Mouse (Mus musculus): ENCODE results near the gene Arl8b.

The Arl8b gene

DNA sequence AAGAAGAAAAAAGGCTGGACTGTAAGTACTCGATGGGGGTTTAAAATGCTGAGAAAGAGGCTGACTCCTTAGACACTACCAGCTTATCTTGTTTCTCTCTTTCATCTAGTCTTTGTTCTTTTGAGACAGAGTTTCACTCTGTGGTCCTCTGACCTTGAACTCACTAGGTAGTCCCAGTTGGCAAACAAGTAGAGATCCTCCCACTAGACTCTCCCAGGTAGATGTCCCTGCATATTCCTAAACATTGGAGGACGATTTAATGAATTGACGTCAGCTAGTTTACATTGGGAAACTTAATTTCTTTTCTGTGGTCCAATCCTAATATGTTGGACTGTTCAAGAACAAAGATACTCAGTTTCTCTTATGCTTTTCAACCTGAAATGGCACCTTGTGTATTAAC lies 2.7 kb downstream of the Arl8b start:
- no peak for DNase-seq

DNA sequence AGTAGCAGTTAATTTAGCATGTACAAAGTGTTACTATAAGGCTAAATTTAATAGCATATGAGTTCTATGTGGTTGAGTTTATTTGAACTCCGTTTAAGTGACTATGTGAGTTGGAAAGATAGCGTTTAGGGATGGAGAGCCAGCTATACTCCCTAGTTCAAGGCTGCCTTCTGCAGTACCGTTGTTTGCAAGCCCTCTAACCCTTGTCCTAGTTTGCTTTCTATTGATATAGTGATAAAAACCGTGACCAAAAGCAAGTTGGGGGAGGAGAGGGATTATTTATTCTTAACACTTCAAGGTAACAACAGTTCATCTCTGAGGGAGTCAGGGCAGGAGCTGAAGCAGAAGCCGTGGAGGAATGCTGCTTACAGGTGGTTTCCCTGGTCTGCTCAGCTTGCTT lies 8.6 kb downstream of the Arl8b start:
- no peak for DNase-seq

GRCm38 (mm10) chr6:108795912-108796311 lies 13.0 kb downstream of the Arl8b start:
- no peak for DNase-seq

DNA sequence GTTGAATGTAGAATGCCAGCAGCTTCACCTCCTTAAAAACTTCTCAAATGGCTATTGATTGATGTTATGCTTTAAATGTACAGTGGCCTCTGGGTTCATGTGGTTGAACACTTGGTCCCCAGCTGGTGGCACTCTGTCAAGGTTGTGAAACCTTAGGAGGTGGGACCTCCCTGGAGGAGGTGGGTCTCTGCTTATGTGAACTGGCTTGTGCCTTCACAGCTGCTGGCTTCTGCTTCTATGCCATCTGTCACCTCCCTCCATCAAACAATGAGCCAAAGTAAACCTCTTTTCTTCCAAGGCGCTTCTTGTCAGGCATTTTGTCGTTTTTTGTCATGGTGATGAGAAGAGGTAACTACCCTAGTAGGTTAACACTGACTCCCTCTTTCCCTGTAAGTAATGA lies 13.8 kb downstream of the Arl8b start:
- no peak for DNase-seq

DNA sequence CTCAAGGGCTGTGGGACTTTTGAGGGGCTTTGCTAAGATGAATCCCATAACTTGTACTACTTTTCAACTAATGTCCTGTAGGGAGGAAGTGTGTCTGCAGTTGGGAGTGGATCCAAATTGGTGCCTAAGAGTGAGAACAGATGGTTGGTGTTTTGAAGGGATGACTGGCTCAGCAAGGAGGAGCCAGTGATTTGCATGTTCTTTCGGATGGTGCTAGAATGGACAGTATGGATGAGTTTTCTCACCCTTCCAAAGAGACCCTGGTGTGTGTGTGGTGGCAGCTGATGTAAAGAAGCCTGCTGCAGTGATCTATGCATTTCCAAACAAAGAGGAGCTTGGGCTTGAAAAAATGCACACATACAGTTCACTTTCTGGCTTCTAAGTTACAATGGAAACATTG lies 22.3 kb downstream of the Arl8b start:
- peak; percentile 37 for DNase-seq

- DNase-seq = no peak
Measured at GRCm38 (mm10) chr6:108805871-108806270, 23.0 kb downstream of the Arl8b start.

- no peak for DNase-seq
Measured at GRCm38 (mm10) chr6:108807446-108807845, 24.5 kb downstream of the Arl8b start.

- DNase-seq = no peak
Measured at GRCm38 (mm10) chr6:108808786-108809185, 25.9 kb downstream of the Arl8b start.

GRCm38 (mm10) chr6:108810237-108810636 lies 27.3 kb downstream of the Arl8b start:
- peak; percentile 46 for DNase-seq

DNA sequence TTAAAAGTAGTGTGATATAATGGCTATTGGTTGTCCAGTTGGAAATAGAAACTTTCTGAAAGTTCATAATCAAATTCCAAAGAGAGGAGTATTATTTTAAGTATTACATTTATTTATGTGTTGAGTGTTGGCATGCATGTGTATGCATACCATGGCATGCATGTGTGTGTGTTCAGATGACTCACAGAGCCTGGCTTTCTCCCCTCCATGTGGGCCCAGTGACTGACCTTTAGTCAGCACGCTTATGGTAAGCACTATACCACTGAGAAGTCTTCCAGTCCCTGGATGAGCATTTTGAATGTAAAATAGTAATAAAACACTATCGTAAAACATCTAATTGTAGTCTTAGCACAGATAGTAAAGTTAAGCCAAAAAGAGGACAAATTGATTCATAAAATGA lies 29.2 kb downstream of the Arl8b start:
- no peak for DNase-seq

DNA sequence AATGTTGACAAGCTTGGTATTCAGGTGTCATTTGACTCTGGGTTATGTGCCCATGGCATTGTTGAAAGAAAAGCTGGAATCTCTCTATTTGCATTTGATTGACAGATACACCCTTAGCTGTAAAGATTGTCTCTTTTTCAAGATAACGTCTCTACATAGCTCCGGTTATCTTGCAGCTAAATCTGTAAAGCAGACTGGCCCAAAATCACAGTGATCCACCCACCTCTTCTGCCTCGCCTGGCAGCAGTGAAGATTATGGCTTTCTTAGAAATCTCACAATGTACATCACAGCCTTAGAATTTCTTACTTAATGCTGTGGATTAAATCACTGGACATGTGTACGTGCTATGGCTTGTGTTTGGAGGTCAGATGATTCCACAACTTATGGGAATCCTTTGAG lies 34.6 kb downstream of the Arl8b start:
- DNase-seq = no peak

GRCm38 (mm10) chr6:108824816-108825545 lies 42.1 kb downstream of the Arl8b start:
- no peak for DNase-seq

- DNase-seq = no peak
Measured at GRCm38 (mm10) chr6:108826070-108826469, 43.2 kb downstream of the Arl8b start.

DNA sequence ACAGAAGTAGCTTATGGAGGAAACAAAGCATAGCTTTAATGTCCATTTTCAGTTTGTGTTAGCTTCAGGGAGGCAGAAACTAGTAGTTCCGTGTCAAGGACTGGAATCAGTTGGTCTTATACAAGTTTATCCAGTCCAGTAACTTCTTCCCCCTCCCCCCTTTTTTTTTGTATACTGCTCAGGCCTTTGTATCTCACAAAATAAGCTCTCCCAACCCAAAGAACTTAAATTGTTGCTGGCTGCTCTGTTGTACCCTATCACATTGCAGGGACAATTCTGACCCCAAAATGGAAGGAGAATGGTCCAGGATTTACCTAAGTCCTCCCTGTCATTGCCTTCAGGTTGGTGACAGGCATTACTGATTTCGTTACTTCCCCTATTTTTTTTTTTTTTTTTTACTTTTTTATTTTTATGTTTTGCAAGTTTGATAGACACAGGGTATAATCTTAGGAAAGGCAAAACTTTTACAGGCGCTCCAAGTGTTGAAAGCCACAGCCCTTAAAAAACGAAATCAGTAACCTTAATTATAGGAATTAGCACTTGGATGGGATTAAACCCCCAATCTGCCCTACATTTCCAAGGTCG lies 44.5 kb downstream of the Arl8b start:
- no peak for DNase-seq

- DNase-seq = peak; percentile 97
Measured at GRCm38 (mm10) chr6:108828234-108828868, 45.5 kb downstream of the Arl8b start, which contains the start of gene Edem1. Edem1 (plus strand) TSS chr6:108828641.

- peak; percentile 52 for DNase-seq
Measured at GRCm38 (mm10) chr6:108828872-108829271, 46.0 kb downstream of the Arl8b start.

- DNase-seq = peak; percentile 24
Measured at GRCm38 (mm10) chr6:108829386-108830370, 46.8 kb downstream of the Arl8b start.

GRCm38 (mm10) chr6:108832170-108832569 lies 49.3 kb downstream of the Arl8b start:
- no peak for DNase-seq

GRCm38 (mm10) chr6:108832989-108833388 lies 50.1 kb downstream of the Arl8b start:
- DNase-seq = no peak

DNA sequence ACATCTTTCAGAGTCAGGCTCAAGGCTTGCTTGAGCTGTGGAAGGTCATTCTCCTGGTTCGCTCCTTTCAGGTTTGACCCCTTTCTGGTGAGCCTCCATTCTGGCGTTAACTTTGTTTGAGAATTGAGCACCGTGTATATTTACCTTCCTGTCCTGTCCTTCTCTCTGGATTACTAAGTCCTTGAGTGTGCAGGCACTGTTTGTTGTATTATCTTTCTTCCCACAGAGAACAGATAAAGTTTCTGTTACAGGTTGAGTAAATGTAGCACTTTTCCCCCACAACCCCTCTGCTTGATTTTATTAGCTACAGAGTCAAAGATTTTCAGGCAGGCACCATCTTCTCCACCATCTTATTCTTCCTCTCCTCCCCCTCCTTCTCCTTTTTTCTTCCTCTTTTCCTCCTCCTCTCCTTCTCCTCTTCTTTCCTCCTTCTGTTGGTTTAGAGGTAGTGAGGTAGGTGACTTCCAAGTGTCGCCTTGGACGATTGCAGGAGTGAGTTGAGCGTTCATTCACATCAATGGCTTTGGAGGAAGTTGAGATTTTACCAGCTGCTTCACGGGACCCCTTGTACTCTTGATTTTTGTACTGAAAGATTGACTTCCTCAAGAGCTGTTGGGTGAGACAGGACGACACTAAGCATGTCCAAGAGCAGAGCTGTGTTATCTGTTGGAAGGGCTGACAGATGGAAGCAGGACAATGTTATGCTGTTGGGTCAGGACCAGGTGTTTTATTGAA lies 51.2 kb downstream of the Arl8b start:
- DNase-seq = no peak

- DNase-seq = no peak
Measured at GRCm38 (mm10) chr6:108835765-108836691, 53.1 kb downstream of the Arl8b start.

Data from cerebellum, adult 11-12 months (tissue).